Mouse (Mus musculus): ENCODE results near the gene Btbd9. TPM values are rescaled to one million over a fixed set of nuclear protein-coding genes. Genes with fewer than 3 reads are reported as not detected.

The Btbd9 gene
- total RNA-seq, 2 experiments from 2014 or later, result 110 to 126 TPM

GRCm38 (mm10) chr17:30261983-30262340 lies 314.3 kb downstream of the Btbd9 start:
- intact Hi-C loops (cut with DNase I), result no loop called here
- DNase-seq, result no peak

DNA sequence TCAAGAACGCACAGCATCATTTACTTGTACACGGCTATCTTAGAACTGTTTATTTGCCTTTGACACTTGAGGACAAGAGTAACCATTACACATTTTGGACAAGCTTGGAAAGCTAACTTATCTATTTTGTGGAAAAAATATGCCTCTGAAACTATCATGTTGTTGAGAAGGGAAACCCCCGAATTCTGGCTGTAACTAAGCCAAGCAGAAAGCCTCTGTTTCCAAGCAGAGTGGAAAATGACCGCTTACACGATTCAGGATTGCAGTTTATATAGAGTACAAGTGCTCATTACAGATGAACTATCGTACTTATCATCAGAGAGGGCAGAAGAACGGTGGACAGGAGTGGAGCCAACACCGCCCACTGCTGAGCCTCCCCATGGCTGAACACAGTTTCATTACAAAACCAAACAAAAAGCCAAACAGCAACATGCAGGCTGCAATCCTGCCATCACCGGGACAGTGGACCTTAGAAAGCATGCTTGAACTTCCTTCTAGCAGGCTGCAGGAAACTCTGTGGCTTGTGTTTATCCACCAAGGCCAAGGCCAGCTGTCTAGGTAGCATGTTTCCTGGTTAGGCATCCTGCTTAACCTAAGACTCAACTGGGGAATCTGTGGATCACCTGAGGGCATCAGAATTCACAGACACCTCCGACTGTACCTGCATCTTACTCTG lies 314.8 kb downstream of the Btbd9 start:
- no peak for DNase-seq
- intact Hi-C loops (cut with DNase I), result no loop called here

DNA sequence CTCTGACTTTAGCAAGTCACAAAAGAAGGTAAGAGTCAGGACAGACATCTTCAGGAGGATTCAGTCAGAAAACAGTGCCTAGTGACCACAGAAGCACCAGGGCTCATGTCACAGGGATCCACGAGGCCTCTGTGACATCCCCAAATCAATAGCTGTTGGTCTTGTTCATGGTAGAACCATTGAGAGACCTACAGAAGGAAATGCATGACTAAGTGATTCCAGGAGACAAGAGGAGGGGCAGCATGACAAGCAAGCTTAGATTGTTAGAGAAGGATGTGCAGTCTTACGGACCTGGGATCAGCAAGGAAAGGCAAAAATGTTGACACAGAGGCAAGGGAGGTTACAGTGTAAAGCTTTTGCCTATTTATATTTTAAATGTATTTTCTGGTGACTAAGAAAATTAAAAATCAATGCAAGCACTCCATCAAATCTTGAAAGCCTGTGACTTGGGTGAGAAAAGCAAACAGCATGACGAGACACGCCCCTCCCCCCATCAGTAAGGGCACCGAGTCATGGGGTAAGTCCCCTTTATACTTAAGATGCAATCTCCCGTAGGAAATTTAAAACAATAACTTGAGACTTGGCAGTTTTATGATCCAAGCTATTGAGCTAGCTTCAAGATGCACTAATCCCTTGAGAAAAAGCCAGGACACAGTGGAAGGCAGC lies 315.5 kb downstream of the Btbd9 start:
- intact Hi-C loops (cut with DNase I), result no loop called here

GRCm38 (mm10) chr17:30259938-30260337 lies 316.4 kb downstream of the Btbd9 start:
- intact Hi-C loops (cut with DNase I), result no loop called here
- DNase-seq, result no peak

More for the DNA sequence above, 315.5 kb downstream of the Btbd9 start:
- DNase-seq, result no peak

- DNase-seq, result no peak
- intact Hi-C loops (cut with DNase I), result no loop called here
Measured at GRCm38 (mm10) chr17:30258480-30258879, 317.8 kb downstream of the Btbd9 start.

DNA sequence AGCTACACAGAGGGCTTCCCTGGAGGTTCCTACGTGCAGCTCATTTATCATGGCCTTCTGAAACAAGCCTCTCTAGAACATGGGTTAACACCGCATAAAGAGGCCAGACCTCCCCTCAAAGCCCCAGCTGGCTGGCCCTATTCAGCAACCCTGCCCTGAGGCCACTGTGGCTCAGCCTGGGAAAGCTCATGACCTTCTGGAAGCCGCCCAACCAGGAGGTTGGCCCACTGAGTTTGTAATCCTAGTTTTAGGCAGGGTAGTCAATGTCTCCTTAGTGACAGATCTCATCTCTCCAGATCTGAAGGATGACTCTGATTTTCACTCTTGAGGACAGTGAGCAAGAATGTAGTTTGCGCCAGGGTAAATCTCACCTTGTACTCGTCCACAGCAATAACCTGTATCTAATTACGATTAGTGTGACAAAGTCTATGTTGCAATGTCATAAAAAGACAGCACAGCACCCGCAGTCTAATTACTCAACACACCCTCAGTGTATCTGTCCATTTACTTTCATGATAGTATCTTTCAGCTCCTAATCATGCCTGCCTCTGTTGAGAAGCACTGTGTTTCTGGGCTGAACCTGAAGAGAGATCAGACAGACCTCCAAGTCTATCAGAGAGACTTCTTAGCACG lies 320.2 kb downstream of the Btbd9 start:
- intact Hi-C loops (cut with DNase I), result no loop called here
- DNase-seq, result no peak

DNA sequence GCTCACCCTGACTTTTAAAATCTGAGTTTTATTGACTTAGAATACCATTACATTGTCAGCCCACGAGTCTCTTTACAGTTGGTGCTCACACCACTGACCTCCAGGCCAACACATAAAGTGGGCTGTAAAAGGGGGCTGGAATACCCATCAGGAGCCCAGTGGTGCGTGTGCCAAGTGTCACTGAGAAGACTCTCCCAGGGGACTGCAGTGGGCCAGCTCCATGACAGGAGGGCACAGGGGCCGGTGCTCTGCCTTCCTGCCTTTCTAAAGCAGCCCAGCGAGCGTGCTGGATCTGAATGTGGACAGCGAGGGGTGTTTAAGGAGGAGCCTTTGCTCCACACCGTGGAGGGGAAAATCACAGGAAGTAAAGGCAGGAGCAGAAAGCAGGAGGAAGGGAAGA lies 322.4 kb downstream of the Btbd9 start:
- intact Hi-C loops (cut with DNase I), result no loop called here
- DNase-seq, result no peak

DNA sequence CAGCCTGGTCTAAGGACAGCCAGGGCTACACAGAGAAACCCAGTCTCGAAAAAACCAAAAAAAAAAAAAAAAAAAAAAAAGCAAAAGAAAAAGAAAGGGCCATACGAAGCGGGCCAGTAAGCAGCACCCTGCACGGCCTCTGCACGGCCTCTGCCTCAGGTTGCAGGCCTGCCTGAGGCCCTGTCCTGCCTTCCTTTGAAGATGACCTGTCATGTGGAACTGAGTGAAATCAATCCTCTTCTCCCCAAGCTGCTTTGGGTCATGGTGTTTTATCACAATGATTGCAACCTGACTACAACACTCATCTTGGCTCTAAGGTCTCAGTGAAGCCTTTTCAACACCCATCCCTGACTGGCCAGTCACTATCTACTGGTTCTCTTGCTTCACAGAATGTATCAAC lies 323.3 kb downstream of the Btbd9 start:
- DNase-seq, result no peak
- intact Hi-C loops (cut with DNase I), result no loop called here

GRCm38 (mm10) chr17:30245308-30245706 lies 331.0 kb downstream of the Btbd9 start:
- no peak for DNase-seq
- intact Hi-C loops (cut with DNase I), result no loop called here

DNA sequence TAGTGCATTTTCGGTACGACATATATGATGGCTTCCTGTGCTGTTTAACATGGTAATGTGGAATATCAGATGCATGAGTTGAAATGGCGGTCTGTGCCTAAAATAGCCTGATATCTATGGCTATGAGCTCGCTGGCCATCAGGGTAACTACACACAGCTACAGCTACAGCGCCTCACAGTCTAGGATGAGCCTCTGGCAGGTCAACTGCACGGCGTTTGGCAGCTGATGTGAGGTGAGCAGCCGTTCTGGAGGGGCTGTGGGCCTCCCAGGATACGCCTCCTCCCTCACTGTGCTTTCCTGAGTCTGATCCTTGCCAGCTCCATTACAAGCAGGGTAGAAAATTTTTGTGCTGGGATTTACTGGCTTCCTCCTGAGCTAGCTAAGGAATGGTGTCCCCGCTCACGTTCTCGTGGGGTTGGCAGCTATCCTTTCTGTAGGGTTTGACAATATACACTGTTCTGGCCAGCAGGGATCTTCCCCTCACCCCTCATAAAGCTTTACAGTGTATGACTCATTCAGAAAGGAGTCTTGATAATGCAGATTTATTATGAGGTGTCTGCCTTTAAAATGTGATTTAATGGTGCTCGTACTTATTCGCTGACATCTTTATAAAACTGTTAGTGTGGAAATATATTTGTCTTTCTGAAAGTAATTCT lies 331.5 kb downstream of the Btbd9 start:
- intact Hi-C loops (cut with DNase I), result no loop called here

DNA sequence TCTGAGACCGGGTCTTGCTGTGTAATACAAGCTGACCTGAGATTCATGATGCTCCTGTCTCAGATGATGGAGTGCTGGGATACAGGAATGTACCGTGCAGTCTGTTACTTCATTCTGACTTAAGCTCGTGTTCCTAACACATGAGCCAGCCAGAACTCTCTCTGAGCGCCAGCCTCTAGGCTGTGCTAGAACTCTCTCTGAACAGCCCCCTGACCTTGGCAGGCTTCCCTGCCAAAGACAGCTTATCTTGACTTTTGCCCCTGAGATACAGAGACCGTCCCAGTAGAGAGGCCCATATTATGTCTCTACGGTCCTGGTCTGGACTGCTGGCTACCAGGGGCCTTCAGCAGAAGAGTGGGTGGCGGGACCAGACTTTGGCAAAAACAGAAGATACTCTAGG lies 332.7 kb downstream of the Btbd9 start:
- intact Hi-C loops (cut with DNase I), result no loop called here
- DNase-seq, result no peak

More for the DNA sequence above, 331.5 kb downstream of the Btbd9 start:
- DNase-seq, result no peak

DNA sequence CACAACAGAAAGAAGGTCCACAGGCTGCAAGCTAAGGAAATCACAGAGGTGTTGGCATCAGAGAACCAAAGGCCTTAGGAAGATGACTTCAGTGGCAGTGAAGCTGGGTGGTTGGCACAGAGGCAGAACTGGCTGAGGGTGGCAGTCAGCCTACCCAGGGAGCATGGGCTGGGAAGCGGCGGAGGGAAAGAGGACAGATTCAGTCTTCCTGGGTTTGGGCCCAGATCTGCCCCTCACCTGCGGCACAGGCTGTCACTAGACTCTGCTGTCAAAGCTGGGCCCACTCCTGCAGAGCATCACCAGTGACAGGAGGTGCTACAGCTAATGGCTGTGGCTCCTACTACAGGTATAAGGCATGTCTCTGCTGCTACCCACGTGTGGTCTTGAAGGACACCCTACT lies 333.6 kb downstream of the Btbd9 start:
- intact Hi-C loops (cut with DNase I), result no loop called here
- DNase-seq, result no peak

GRCm38 (mm10) chr17:30241720-30242322 lies 334.5 kb downstream of the Btbd9 start:
- DNase-seq, result peak; percentile 81
- intact Hi-C loops (cut with DNase I), result no loop called here

- DNase-seq, result no peak
- intact Hi-C loops (cut with DNase I), result no loop called here
Measured at GRCm38 (mm10) chr17:30241061-30241460, 335.2 kb downstream of the Btbd9 start.

DNA sequence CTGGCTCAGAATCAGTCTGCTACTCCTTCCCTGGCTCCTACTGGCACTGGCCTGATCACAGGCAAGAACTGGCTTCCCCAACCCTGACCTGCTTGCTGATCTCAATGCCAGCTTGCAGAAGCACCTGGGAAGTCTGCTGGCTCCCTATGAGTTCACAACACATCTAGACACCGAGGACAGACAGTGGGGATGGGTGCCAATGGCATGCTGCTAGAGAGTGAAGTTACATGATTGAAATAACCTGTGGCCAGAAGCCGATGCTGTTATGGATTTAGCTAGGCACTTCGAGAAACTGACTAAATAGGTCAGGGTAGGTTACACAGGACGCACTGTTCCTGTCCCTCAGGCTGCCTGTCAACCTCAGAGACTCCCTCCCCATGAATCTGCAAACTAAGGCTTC lies 335.6 kb downstream of the Btbd9 start:
- intact Hi-C loops (cut with DNase I), result no loop called here
- peak; percentile 54 for DNase-seq

DNA sequence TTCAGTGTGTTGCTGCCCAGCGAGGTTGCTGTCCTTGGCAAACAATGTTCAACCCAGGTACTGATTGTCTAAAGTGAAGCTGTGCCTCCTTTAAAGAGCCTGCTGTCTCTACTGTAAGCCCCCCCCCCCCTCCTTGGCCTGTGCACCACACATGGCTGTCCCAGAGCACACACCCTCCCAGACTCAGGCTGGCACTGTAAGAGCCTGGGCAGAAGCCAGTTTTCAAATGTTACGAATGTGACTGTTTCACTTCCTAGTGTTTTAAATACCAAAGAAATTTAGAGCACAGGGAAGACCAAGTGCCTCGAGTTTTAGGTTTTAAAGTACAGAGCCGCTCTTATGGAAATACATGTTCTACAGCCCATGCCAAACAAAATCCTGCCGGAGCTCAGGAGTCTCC lies 336.8 kb downstream of the Btbd9 start:
- peak; percentile 42 for DNase-seq
- intact Hi-C loops (cut with DNase I), result no loop called here

- intact Hi-C loops (cut with DNase I), result no loop called here
- DNase-seq, result no peak
Measured at GRCm38 (mm10) chr17:30237600-30237999, 338.7 kb downstream of the Btbd9 start.

DNA sequence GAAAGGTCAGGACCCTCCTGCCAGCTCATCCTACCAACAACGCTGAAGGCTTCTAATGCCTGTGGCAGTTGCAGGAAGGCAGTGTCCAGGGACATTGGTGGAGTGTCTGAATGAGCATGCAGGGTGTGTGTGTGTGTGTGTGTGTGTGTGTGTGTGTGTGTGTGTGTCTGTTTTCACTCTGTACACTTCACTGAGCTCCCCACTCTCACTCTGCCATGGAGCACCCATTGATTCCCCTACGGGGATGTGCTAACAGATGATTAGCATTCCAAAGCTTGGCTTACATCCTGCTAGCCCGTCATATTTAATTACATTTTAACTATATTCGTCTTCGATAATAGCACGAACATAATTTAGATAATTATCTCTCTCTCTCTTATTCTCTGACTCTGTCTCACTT lies 339.7 kb downstream of the Btbd9 start:
- intact Hi-C loops (cut with DNase I), result no loop called here
- no peak for DNase-seq

DNA sequence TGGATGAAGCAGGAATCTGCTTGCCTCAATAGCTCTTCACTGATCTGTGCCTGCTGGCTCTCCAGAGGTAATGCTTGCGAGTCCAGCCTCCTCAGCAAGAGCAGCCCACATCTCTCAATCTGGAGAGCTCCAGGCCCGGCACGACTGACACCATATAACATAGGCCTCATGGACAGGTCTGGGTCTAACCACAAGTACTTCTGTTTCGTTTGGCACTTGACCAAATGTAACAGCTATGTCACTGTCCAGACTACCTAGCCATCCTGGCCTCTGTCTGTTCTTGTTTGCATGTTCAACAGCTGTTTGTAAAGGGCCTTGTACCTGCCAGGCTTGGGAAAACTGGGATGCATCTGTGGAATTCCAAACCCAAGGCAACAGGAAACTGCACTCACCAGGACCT lies 340.9 kb downstream of the Btbd9 start:
- no peak for DNase-seq
- intact Hi-C loops (cut with DNase I), result no loop called here

- intact Hi-C loops (cut with DNase I), result no loop called here
- DNase-seq, result peak; percentile 49
Measured at GRCm38 (mm10) chr17:30232698-30233097, 343.6 kb downstream of the Btbd9 start.

DNA sequence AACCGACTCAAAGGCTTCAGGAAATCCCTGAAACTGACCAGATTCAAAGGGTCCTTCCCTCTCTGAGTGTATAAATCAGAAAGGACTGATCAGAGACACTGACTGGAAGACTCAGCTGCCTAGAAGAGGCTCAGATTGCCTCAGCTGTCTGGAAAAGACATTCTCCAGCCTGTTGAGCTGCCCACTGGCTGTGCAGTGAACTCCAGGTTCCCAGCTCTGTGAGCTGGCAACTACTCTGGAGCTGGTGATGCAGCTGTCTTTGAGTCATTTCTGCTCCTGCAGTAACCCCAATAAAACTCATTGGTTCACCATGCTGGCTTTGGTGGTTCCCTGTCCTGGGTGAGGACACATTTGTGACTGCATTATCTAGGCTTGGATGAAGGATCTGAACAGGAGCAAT lies 344.8 kb downstream of the Btbd9 start:
- DNase-seq, result no peak
- intact Hi-C loops (cut with DNase I), result no loop called here

All from left cerebral cortex, postnatal 4 days (tissue).